Mouse (Mus musculus): Measurements from ENCODE around the gene Tmem179. TPM values are rescaled to one million over a fixed set of nuclear protein-coding genes. Genes with fewer than 3 reads are reported as not detected.

Tmem179 gene
- 0.22 and 0.36 TPM in 2 replicates for polyA plus RNA-seq (2012; rRNA removed)
- 0.28 and 0.29 TPM in 2 replicates for polyA plus RNA-seq (2014; fragmentation: Nextera tagmentation; extraction: Ambion mirVana)

DNA sequence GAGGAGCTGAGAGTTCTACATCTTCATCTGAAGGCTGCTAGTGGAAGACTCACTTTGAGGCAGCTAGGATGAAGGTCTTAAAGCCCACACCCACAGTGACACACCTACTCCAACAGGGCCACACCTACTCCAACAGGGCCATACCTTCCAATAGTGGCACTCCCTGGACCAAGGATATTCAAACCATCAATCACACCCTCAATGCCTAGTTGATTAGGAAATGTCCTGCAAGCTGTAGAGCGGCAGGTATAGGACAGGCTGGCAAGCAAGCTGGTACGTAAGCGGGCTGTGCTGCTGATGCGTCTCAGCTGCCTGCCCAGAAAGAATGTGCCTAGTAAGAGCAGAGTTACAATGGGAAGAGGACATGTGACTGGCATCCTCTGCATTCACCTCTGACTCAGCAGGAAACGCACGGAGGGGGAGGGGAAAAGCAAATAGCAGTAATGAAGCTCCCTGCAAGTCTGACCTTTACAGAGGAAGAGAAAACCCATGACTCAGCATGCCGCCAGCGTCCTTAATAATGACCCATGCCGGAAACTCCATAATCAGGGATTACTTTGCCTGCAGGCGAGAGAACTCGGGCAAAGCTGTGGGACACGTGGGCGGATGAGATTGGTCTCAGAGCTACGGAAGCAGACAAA, at the start of gene Tmem179:
Tmem179 (minus strand) TSS at position 51 of the 641 bp plus-strand sequence.
- peak; percentile 13 for DNase-seq (ENCODE audit: low spot score)
- Histone ChIP-seq H3K27ac (replicated peaks; ENCODE audit: low read depth, low read length) (no peak within 1 kb of the TSS), H3K36me3 (ENCODE audit: control insufficient read depth, insufficient read depth, low read length) (no peaks in the 10 kb centered on the region), H3K27me3 (ENCODE audit: control insufficient read depth, insufficient read depth, low read length) (no peaks in the 10 kb centered on the region), H3K9me3 (ENCODE audit: control insufficient read depth, low read length) (no peaks in the 10 kb centered on the region), H3K4me3 (replicated peaks; ENCODE audit: low read length) (no peak within 1 kb of the TSS), H3K4me1 (ENCODE audit: control insufficient read depth, insufficient read depth, low read length) (no peaks in the 10 kb centered on the region), H3K4me2 (replicated peaks; ENCODE audit: low read depth, low read length, severe bottlenecking) (no peak within 1 kb of the TSS), H3K9ac (ENCODE audit: low read depth, low read length, severe bottlenecking) (no peak within 1 kb of the TSS)
- WGBS: 18% methylated on average over 14 of the region's 14 CpGs
- no peak for TF ChIP-seq POLR2A (IDR thresholded peaks at IDR 0.05; ENCODE audit: borderline replicate concordance, extremely low read depth, insufficient read depth, insufficient read length)
- no peak for ATAC-seq (ENCODE audit: low FRiP score, low read depth)

DNA sequence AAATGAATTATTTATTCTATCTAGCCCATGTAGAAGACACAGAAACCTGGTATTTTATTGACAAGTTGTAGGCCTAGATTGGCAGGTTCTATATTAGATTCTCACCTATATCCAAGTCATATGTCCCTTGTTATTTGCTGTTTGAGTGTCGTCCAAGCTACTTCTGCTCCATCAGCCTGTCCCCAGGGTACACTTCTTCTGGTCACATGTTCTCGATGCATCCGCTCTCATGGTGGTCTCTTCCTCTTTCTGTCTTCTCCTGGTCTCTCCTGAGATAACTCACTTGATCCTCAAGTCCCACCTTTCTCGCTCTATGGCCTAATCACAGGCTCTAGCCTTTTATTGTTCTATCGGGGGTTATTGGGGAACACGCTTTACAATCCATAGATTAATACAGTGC, 46.5 kb upstream of the Tmem179 start:
- no peaks in the 10 kb centered on the region for H3K4me1 ChIP-seq (ENCODE audit: control insufficient read depth, insufficient read depth, low read length)
- no peaks in the 10 kb centered on the region for H3K36me3 ChIP-seq (ENCODE audit: control insufficient read depth, insufficient read depth, low read length)
- no peak for DNase-seq (ENCODE audit: low spot score)
- H3K9me3 ChIP-seq (ENCODE audit: control insufficient read depth, low read length): no peaks in the 10 kb centered on the region
- H3K4me2 ChIP-seq (replicated peaks; ENCODE audit: low read depth, low read length, severe bottlenecking): no peak overlapping the region
- ATAC-seq (ENCODE audit: low FRiP score, low read depth): no peak
- H3K4me3 ChIP-seq (replicated peaks; ENCODE audit: low read length): no peak overlapping the region
- no peak overlapping the region for H3K9ac ChIP-seq (ENCODE audit: low read depth, low read length, severe bottlenecking)
- no peak for TF ChIP-seq POLR2A (IDR thresholded peaks at IDR 0.05; ENCODE audit: borderline replicate concordance, extremely low read depth, insufficient read depth, insufficient read length)
- no peak overlapping the region for H3K27ac ChIP-seq (replicated peaks; ENCODE audit: low read depth, low read length)
- H3K27me3 ChIP-seq (ENCODE audit: control insufficient read depth, insufficient read depth, low read length): no peaks in the 10 kb centered on the region
- 81% methylated on average over 6 of the region's 6 CpGs for WGBS

DNA sequence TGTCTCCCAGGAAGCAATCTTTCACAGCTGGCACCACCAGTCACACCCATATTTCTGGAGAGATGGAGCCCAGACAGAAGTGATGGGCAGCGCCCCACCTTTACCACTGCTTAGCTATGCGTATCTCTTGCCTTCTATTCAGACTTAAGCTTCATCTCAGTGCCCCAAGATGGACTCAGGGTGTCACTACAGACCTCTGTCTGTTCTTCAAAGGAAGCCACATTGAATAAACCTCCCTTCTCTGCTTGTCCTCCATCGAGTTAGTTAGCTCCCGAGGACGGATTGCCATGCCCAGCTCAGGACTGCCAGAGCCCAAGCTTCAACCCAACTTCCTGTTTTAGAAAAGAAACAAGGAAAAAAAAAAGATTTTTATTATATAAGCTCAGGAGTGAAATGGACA, 45.9 kb upstream of the Tmem179 start:
- no peaks in the 10 kb centered on the region for H3K36me3 ChIP-seq (ENCODE audit: control insufficient read depth, insufficient read depth, low read length)
- ATAC-seq (ENCODE audit: low FRiP score, low read depth): no peak
- TF ChIP-seq POLR2A (IDR thresholded peaks at IDR 0.05; ENCODE audit: borderline replicate concordance, extremely low read depth, insufficient read depth, insufficient read length): no peak
- no peaks in the 10 kb centered on the region for H3K27me3 ChIP-seq (ENCODE audit: control insufficient read depth, insufficient read depth, low read length)
- no peaks in the 10 kb centered on the region for H3K9me3 ChIP-seq (ENCODE audit: control insufficient read depth, low read length)
- DNase-seq (ENCODE audit: low spot score): no peak
- no peaks in the 10 kb centered on the region for H3K4me1 ChIP-seq (ENCODE audit: control insufficient read depth, insufficient read depth, low read length)
- no peak overlapping the region for H3K9ac ChIP-seq (ENCODE audit: low read depth, low read length, severe bottlenecking)
- H3K4me3 ChIP-seq (replicated peaks; ENCODE audit: low read length): no peak overlapping the region
- no peak overlapping the region for H3K27ac ChIP-seq (replicated peaks; ENCODE audit: low read depth, low read length)
- H3K4me2 ChIP-seq (replicated peaks; ENCODE audit: low read depth, low read length, severe bottlenecking): no peak overlapping the region
- 78% methylated on average over 5 of the region's 5 CpGs for WGBS

DNA sequence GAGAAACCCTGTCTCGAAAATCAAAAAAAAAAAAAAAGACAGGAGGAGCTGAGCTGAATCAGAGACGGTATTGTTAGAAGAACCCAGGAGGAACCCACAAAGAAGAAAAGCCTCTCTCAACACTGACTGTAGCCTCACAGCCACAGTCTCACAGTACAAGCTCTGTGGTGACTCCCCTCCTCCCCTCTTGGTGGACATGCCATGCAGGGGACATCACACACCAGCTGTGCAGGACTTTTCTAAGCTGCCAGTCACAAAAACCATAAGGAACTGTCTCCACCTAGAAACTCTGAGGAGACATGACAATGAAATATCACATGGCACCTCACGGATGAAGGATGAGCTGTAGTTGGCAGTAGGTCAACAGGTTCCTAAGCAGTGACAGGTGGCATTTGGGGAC, 44.6 kb upstream of the Tmem179 start:
- Histone ChIP-seq H3K9me3 (ENCODE audit: control insufficient read depth, low read length) (no peaks in the 10 kb centered on the region), H3K4me3 (replicated peaks; ENCODE audit: low read length) (no peak overlapping the region), H3K4me1 (ENCODE audit: control insufficient read depth, insufficient read depth, low read length) (no peaks in the 10 kb centered on the region), H3K27ac (replicated peaks; ENCODE audit: low read depth, low read length) (no peak overlapping the region), H3K36me3 (ENCODE audit: control insufficient read depth, insufficient read depth, low read length) (no peaks in the 10 kb centered on the region), H3K9ac (ENCODE audit: low read depth, low read length, severe bottlenecking) (no peak overlapping the region), H3K4me2 (replicated peaks; ENCODE audit: low read depth, low read length, severe bottlenecking) (no peak overlapping the region), H3K27me3 (ENCODE audit: control insufficient read depth, insufficient read depth, low read length) (no peaks in the 10 kb centered on the region)
- WGBS: 69% methylated on average over 3 of the region's 3 CpGs
- ATAC-seq (ENCODE audit: low FRiP score, low read depth) (no peak), DNase-seq (ENCODE audit: low spot score) (no peak)
- TF ChIP-seq POLR2A (IDR thresholded peaks at IDR 0.05; ENCODE audit: borderline replicate concordance, extremely low read depth, insufficient read depth, insufficient read length): no peak

- Histone ChIP-seq H3K27me3 (ENCODE audit: control insufficient read depth, insufficient read depth, low read length) (no peaks in the 10 kb centered on the region), H3K4me2 (replicated peaks; ENCODE audit: low read depth, low read length, severe bottlenecking) (no peak overlapping the region), H3K36me3 (ENCODE audit: control insufficient read depth, insufficient read depth, low read length) (no peaks in the 10 kb centered on the region), H3K4me3 (replicated peaks; ENCODE audit: low read length) (no peak overlapping the region), H3K9me3 (ENCODE audit: control insufficient read depth, low read length) (no peaks in the 10 kb centered on the region), H3K4me1 (ENCODE audit: control insufficient read depth, insufficient read depth, low read length) (no peaks in the 10 kb centered on the region), H3K9ac (ENCODE audit: low read depth, low read length, severe bottlenecking) (no peak overlapping the region), H3K27ac (replicated peaks; ENCODE audit: low read depth, low read length) (no peak overlapping the region)
- DNase-seq (ENCODE audit: low spot score) (no peak), ATAC-seq (ENCODE audit: low FRiP score, low read depth) (no peak)
- no peak for TF ChIP-seq POLR2A (IDR thresholded peaks at IDR 0.05; ENCODE audit: borderline replicate concordance, extremely low read depth, insufficient read depth, insufficient read length)
- 54% methylated on average over 5 of the region's 5 CpGs for WGBS
Observed at GRCm38 (mm10) chr12:112560176-112560797, 43.7 kb upstream of the Tmem179 start.
